Mouse (Mus musculus) testis, adult 2 months (tissue): ENCODE data around the gene Cbwd1.

Experiments used
- CTCF ChIP-seq: fragments of 200-500 bp; IDR thresholded peaks from 2 replicates; pipeline ENCODE4 v1.5.1; 2012; ENCODE audit warnings: low read depth, mild to moderate bottlenecking, inconsistent platforms, low read length, moderate library complexity; ENCODE audit not compliant: control insufficient read depth, insufficient read depth, insufficient replicate concordance
- POLR2A ChIP-seq: fragments of 200-500 bp; IDR thresholded peaks from 2 replicates; pipeline ENCODE4 v1.6.1; 2012; ENCODE audit warnings: low read depth, mild to moderate bottlenecking, inconsistent platforms, low read length, moderate library complexity; ENCODE audit not compliant: control insufficient read depth

DNA sequence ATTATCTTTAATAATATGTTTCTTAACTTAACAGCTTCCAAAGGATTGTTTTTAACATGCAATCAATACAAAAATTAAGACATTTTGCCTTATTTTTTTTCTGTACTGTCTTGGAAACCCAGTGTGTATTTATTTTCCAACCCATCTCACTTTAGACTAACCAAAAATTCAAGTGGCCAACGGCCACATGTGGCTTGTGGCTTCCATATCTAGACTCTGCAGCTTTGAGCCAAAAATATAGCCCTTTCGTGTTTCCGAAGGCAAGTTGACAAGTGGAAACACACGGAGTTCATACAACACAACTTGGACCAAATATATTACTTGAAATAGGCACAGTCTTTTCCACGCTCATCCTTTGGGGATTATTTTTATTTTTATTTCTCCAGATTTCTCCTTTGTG, 37.2 kb upstream of the Cbwd1 start:
- TF ChIP-seq POLR2A (no peak), CTCF (no peak)
